Mouse (Mus musculus) testis, adult 2 months (tissue): ENCODE measurements around the gene Chic2. TPM values are rescaled to one million over a fixed set of nuclear protein-coding genes. Genes with fewer than 3 reads are reported as not detected.

Experiments used
- H3K27ac ChIP-seq: fragments of 200-500 bp; 2 replicates; pipeline ENCODE4 v1.5.1; 2012; ENCODE audit warnings: low read depth, low read length; ENCODE audit not compliant: control insufficient read depth, insufficient read depth
- H3K27me3 ChIP-seq: fragments of 200-500 bp; 2 replicates; pipeline ENCODE4 v1.6.1; 2012; ENCODE audit warnings: mild to moderate bottlenecking, low read length, moderate library complexity; ENCODE audit not compliant: control insufficient read depth, insufficient read depth
- H3K36me3 ChIP-seq: fragments of 200-500 bp; 2 replicates; pipeline ENCODE4 v1.6.1; 2012; ENCODE audit warnings: mild to moderate bottlenecking, low read length; ENCODE audit not compliant: control insufficient read depth, insufficient read depth
- H3K4me1 ChIP-seq: fragments of 200-500 bp; 2 replicates; pipeline ENCODE4 v1.6.1; 2012; ENCODE audit warnings: low read length; ENCODE audit not compliant: control insufficient read depth, insufficient read depth
- H3K4me3 ChIP-seq: fragments of 200-500 bp; 2 replicates; pipeline ENCODE4 v1.5.1; 2012; ENCODE audit warnings: low read depth, mild to moderate bottlenecking, low read length, moderate library complexity, mixed read lengths; ENCODE audit not compliant: control insufficient read depth
- CTCF ChIP-seq: fragments of 200-500 bp; IDR thresholded peaks from 2 replicates; pipeline ENCODE4 v1.5.1; 2012; ENCODE audit warnings: low read depth, mild to moderate bottlenecking, inconsistent platforms, low read length, moderate library complexity; ENCODE audit not compliant: control insufficient read depth, insufficient read depth, insufficient replicate concordance
- POLR2A ChIP-seq: fragments of 200-500 bp; IDR thresholded peaks from 2 replicates; pipeline ENCODE4 v1.6.1; 2012; ENCODE audit warnings: low read depth, mild to moderate bottlenecking, inconsistent platforms, low read length, moderate library complexity; ENCODE audit not compliant: control insufficient read depth
- polyA plus RNA-seq: library from polyadenylated mRNA; depleted of rRNA; stranded (reverse); fragments of >200 nt; gene quantifications from 2 replicates; pipeline ENCODE4 v1.2.3, GENCODE M21; 2012

Gene Chic2
- polyA plus RNA-seq, 1 experiment = 35.5 TPM

- TF ChIP-seq CTCF (no peak), POLR2A (no peak)
- Histone ChIP-seq H3K4me1 (peaks cover 13% of the 10 kb centered on the region), H3K4me3 (peak overlapping the region; percentile 6), H3K27me3 (no peaks in the 10 kb centered on the region), H3K27ac (peak overlapping the region; percentile 87), H3K36me3 (no peaks in the 10 kb centered on the region)
Observed at GRCm38 (mm10) chr5:74974061-74974581, 70.5 kb downstream of the Chic2 start.

GRCm38 (mm10) chr5:74971418-74971817 lies 73.2 kb downstream of the Chic2 start:
- TF ChIP-seq CTCF = no peak
- TF ChIP-seq POLR2A = no peak
- peaks cover 13% of the 10 kb centered on the region for H3K4me1 ChIP-seq
- H3K36me3 ChIP-seq = no peaks in the 10 kb centered on the region
- no peaks in the 10 kb centered on the region for H3K27me3 ChIP-seq
- no peak overlapping the region for H3K27ac ChIP-seq
- no peak overlapping the region for H3K4me3 ChIP-seq

GRCm38 (mm10) chr5:74969341-74969740 lies 75.2 kb downstream of the Chic2 start:
- Histone ChIP-seq H3K27ac (no peak overlapping the region), H3K27me3 (no peaks in the 10 kb centered on the region)
- TF ChIP-seq CTCF (no peak), POLR2A (no peak)

GRCm38 (mm10) chr5:74967882-74968281 lies 76.7 kb downstream of the Chic2 start:
- Histone ChIP-seq H3K4me1 (no peaks in the 10 kb centered on the region), H3K4me3 (no peak overlapping the region), H3K27ac (no peak overlapping the region), H3K27me3 (no peaks in the 10 kb centered on the region), H3K36me3 (no peaks in the 10 kb centered on the region)
- TF ChIP-seq CTCF (no peak), POLR2A (no peak)

More at GRCm38 (mm10) chr5:74969341-74969740, 75.2 kb downstream of the Chic2 start:
- Histone ChIP-seq H3K36me3 (no peaks in the 10 kb centered on the region), H3K4me1 (peaks cover 5% of the 10 kb centered on the region), H3K4me3 (no peak overlapping the region)

GRCm38 (mm10) chr5:74966891-74967290 lies 77.7 kb downstream of the Chic2 start:
- Histone ChIP-seq H3K4me3 (no peak overlapping the region), H3K27me3 (no peaks in the 10 kb centered on the region), H3K36me3 (no peaks in the 10 kb centered on the region), H3K27ac (no peak overlapping the region), H3K4me1 (no peaks in the 10 kb centered on the region)
- TF ChIP-seq POLR2A (no peak), CTCF (no peak)

- Histone ChIP-seq H3K4me3 (no peak overlapping the region), H3K36me3 (no peaks in the 10 kb centered on the region), H3K4me1 (peaks cover 4% of the 10 kb centered on the region; the same call in 1 of the 2 replicates), H3K27ac (no peak overlapping the region), H3K27me3 (no peaks in the 10 kb centered on the region)
- TF ChIP-seq POLR2A = no peak
- no peak for TF ChIP-seq CTCF
Observed at GRCm38 (mm10) chr5:74962771-74963170, 81.8 kb downstream of the Chic2 start.

GRCm38 (mm10) chr5:74960840-74961543 lies 83.6 kb downstream of the Chic2 start:
- H3K4me1 ChIP-seq = peaks cover 4% of the 10 kb centered on the region; the same call in 1 of the 2 replicates
- H3K4me3 ChIP-seq = no peak overlapping the region
- H3K27ac ChIP-seq = peak overlapping the region; percentile 37; the same call in 1 of the 2 replicates
- H3K36me3 ChIP-seq = no peaks in the 10 kb centered on the region
- no peak for TF ChIP-seq POLR2A
- peak; percentile 28; the same call in 1 of the 2 replicates for TF ChIP-seq CTCF
- H3K27me3 ChIP-seq = no peaks in the 10 kb centered on the region
